Mouse (Mus musculus) testis, adult 2 months (tissue): Measurements from ENCODE around the gene Prkra. TPM values are rescaled to one million over a fixed set of nuclear protein-coding genes. Genes with fewer than 3 reads are reported as not detected.
A peak's percentile ranks its signal among the peaks of the same experiment; 100 is the strongest.

ENCODE experiments used
- H3K27ac ChIP-seq: fragments of 200-500 bp; 2 replicates; pipeline ENCODE4 v1.5.1; 2012; ENCODE audit warnings: low read depth, low read length; ENCODE audit not compliant: control insufficient read depth, insufficient read depth
- H3K27me3 ChIP-seq: fragments of 200-500 bp; 2 replicates; pipeline ENCODE4 v1.6.1; 2012; ENCODE audit warnings: mild to moderate bottlenecking, low read length, moderate library complexity; ENCODE audit not compliant: control insufficient read depth, insufficient read depth
- H3K36me3 ChIP-seq: fragments of 200-500 bp; 2 replicates; pipeline ENCODE4 v1.6.1; 2012; ENCODE audit warnings: mild to moderate bottlenecking, low read length; ENCODE audit not compliant: control insufficient read depth, insufficient read depth
- H3K4me1 ChIP-seq: fragments of 200-500 bp; 2 replicates; pipeline ENCODE4 v1.6.1; 2012; ENCODE audit warnings: low read length; ENCODE audit not compliant: control insufficient read depth, insufficient read depth
- H3K4me3 ChIP-seq: fragments of 200-500 bp; 2 replicates; pipeline ENCODE4 v1.5.1; 2012; ENCODE audit warnings: low read depth, mild to moderate bottlenecking, low read length, moderate library complexity, mixed read lengths; ENCODE audit not compliant: control insufficient read depth
- CTCF ChIP-seq: fragments of 200-500 bp; IDR thresholded peaks from 2 replicates; pipeline ENCODE4 v1.5.1; 2012; ENCODE audit warnings: low read depth, mild to moderate bottlenecking, inconsistent platforms, low read length, moderate library complexity; ENCODE audit not compliant: control insufficient read depth, insufficient read depth, insufficient replicate concordance
- POLR2A ChIP-seq: fragments of 200-500 bp; IDR thresholded peaks from 2 replicates; pipeline ENCODE4 v1.6.1; 2012; ENCODE audit warnings: low read depth, mild to moderate bottlenecking, inconsistent platforms, low read length, moderate library complexity; ENCODE audit not compliant: control insufficient read depth
- polyA plus RNA-seq: library from polyadenylated mRNA; depleted of rRNA; stranded (reverse); fragments of >200 nt; gene quantifications from 2 replicates; pipeline ENCODE4 v1.2.3, GENCODE M21; 2012

Gene Prkra
- polyA plus RNA-seq, 1 experiment, result 21.1 TPM

DNA sequence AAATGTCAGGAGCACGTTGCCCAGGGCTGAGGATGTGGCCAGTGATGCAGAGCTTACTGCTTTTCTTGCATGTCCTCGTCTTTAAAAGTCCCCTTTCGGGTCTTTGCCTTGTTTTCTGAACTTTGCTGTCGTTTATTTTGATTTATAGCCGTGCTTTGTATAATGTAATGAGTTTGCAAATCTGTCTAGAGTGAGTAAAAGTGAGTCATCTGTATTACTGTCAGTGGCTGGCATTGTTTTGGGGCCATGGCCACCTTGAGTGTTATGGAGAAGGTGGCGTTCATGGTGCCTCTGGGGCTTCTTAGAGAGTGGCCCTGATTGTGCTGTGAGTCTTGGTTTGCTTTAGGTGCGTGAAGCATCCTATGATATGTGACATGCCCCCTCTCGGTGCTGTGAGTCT, 34.5 kb upstream of the Prkra start:
- H3K4me1 ChIP-seq, result no peaks in the 10 kb centered on the region; the same call in 1 of the 2 replicates
- no peaks in the 10 kb centered on the region; the same call in 1 of the 2 replicates for H3K36me3 ChIP-seq
- TF ChIP-seq CTCF (no peak), POLR2A (no peak)
- no peak overlapping the region for H3K4me3 ChIP-seq
- H3K27ac ChIP-seq, result no peak overlapping the region
- no peaks in the 10 kb centered on the region; the same call in 1 of the 2 replicates for H3K27me3 ChIP-seq

DNA sequence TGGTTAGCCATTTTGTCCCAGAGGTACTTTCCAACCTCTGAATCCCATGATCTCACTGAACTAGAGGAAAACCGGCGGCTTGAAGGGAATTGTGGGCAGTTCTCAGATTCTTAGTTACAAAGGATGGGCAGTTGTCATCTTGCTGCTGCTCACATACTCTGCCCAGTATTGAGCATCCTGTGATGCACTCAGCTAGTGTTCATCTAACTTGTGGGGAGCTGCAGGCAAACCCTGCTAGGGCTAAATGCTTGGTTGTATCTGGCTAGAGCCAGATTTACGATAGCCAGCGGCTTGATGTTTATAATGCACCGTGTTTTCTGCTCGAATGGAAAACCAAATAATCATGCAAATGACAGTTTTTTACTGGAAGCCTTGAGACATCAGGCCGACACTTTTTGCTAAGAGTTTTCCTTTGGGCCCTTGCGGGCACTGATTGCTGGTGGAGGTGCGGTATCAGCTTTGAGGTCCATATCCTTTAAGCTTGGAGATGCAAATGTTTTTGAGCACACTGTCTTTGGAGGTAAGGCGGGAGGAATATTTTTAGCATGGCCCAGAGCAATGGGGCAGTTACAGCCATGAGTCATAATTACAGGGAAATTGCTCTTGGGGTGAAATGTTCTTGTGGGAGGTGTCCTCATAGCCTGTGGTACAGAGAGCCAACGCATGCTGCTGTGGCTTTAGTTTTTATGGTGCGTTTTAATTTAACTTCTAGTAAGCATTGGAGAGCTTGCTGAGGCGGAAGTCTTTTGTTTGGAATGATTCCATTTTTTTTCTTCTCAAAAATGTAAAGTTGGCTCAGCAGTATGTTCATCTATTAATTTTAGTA, 28.8 kb upstream of the Prkra start:
- Histone ChIP-seq H3K27me3 (no peaks in the 10 kb centered on the region), H3K36me3 (no peaks in the 10 kb centered on the region), H3K4me1 (peaks cover 11% of the 10 kb centered on the region), H3K4me3 (peak overlapping the region; percentile 93), H3K27ac (no peak overlapping the region)
- no peak for TF ChIP-seq CTCF
- no peak for TF ChIP-seq POLR2A

DNA sequence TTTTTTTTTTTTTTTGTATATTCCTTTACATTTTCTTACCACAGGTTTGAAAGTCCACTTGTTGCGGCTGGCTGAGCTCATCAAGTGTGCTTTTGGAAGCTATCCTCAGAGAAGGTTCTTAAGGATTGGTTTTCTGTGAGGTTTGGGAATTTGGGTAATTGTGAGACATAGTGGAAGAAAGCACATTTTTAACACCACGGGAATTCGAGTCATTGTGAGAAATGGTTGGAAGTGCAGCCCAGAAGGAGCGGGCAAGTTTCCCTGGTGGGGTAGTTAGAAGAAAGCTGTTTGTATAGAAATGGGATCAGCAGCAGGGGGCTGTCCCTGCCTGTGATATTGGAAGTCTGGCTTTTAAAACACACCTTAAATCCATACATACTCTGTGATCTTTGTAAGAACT, 28.1 kb upstream of the Prkra start:
- H3K27ac ChIP-seq, result no peak overlapping the region
- TF ChIP-seq CTCF, result no peak
- no peak for TF ChIP-seq POLR2A
- no peaks in the 10 kb centered on the region for H3K27me3 ChIP-seq
- peaks cover 11% of the 10 kb centered on the region for H3K4me1 ChIP-seq
- H3K36me3 ChIP-seq, result no peaks in the 10 kb centered on the region
- peak overlapping the region; percentile 93 for H3K4me3 ChIP-seq

DNA sequence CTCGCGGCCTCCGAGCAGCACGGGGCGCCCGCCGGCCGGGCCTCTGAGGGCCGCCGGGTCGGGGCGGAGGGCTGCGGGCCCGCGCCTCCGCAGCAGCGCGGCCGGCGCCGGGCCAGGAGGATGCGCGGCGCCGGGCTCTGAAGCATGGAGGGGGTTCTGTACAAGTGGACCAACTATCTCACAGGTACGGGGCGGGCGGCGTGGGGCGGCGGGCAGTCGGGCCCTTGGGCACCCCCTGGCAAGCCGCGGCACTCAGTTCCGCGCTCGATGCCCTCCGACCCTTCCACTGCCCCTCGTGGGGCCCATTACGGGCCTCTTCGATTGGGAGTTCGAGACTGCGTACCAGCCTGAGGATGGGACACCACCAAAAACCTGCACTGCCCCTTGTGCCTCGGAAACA, 27.6 kb upstream of the Prkra start:
- no peak for TF ChIP-seq CTCF
- no peak; the same call in 1 of the 2 replicates for TF ChIP-seq POLR2A
- H3K36me3 ChIP-seq, result no peaks in the 10 kb centered on the region
- no peaks in the 10 kb centered on the region for H3K27me3 ChIP-seq
- peak overlapping the region; percentile 93 for H3K4me3 ChIP-seq
- peak overlapping the region; percentile 95 for H3K27ac ChIP-seq
- H3K4me1 ChIP-seq, result peaks cover 11% of the 10 kb centered on the region

DNA sequence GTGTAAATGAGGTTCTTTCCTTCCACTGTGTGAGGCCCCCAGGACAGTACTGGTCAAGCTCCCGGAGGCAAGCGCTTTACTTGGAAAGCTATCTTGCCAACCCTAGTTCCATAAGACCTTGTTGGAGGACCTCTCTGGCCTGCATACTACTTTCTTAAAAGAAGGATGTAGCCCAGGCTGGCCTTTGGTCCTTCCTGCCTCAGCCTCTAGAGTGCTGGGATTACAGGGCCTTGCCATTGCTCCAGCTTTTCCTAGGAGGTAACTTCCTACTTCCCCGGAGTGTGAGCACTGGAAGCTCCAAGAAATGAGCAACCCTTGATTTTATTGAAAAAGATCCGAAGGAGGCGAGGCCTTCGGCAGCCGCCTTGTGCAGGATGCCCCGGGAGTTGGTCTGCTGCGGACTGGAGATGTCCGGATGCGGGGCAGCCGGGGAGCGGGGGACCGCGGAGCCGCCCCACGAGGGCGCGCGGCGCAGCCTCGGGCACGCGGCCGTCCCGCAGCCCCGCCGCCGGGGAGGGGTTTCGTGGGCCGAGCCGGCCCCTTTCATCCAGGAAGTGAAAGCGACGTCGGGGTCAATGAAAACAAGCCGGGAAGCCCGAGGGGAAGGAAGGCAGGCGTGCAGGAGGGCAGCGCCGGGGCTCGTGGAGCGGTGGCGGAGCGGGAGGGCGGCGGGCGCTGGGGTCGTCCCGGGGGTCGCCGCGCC, 27.1 kb upstream of the Prkra start, which contains the start of gene Plekha3:
Plekha3 (plus strand) TSS at position 557 of the 703 bp plus-strand sequence.
- peaks cover 11% of the 10 kb centered on the region for H3K4me1 ChIP-seq
- H3K27me3 ChIP-seq, result no peaks in the 10 kb centered on the region
- H3K27ac ChIP-seq, result peak within 1 kb of the TSS; percentile 95
- no peaks in the 10 kb centered on the region for H3K36me3 ChIP-seq
- peak within 1 kb of the TSS; percentile 93 for H3K4me3 ChIP-seq
- TF ChIP-seq CTCF (no peak), POLR2A (peak; percentile 76)

DNA sequence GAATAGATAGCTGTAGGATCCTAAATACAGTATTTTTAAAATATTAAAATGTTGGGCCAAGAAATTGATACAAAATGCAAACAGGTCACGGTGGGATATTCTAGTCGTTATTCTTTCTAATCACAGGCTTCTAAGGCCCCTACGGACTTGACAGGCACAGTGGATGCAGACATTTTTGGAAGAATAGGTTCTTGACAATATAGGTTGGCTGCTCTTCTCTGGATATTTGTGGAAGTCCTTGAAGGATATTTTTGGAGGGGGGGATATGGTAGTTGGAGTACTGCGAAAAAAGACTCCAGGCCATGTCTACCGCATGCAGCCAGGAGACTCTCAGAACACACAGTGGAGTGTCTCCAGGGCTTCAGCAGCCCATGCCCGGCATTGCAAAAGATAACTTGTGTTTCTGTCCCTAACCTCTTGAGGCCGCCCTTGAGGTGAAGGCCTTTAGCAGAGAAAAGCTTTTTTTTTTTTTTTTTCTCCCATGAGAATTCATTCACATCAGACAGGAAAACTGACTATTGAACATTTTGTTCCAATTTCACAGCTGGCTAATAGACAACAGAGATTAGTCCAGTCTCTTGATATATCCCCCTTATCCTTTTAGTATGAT, 25.8 kb upstream of the Prkra start:
- Histone ChIP-seq H3K36me3 (no peaks in the 10 kb centered on the region), H3K4me3 (peak overlapping the region; percentile 80), H3K4me1 (peaks cover 11% of the 10 kb centered on the region), H3K27ac (peak overlapping the region; percentile 99), H3K27me3 (no peaks in the 10 kb centered on the region)
- TF ChIP-seq CTCF, result no peak
- TF ChIP-seq POLR2A, result peak; percentile 18; the same call in 1 of the 2 replicates

DNA sequence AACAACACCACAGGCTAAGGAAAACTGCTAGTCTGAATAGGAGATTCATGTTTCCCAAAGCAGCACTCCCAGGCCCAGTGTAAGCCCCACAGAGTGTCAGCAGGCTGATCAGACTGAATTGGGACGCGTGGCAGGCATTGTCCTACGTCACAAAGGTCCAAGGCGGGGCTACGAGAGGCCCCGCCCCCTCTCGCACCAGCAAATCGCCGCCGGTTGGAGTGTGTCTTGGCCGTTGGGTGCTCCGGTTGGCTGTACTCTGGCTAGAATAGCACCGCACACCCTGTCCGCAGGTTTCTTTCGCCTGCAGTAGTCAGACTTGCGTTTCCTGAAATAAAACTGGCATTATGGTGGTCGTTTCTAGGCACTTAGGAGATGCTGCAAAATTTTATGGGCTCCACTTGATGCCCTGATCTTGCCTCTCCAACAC, 25.2 kb upstream of the Prkra start, which contains the start of gene Fkbp7:
Fkbp7 (minus strand) TSS at position 151 of the 427 bp plus-strand sequence.
- Histone ChIP-seq H3K36me3 (no peaks in the 10 kb centered on the region), H3K4me1 (peaks cover 11% of the 10 kb centered on the region), H3K27me3 (no peaks in the 10 kb centered on the region), H3K4me3 (peak within 1 kb of the TSS; percentile 80), H3K27ac (peak within 1 kb of the TSS; percentile 99)
- no peak for TF ChIP-seq CTCF
- TF ChIP-seq POLR2A, result peak; percentile 99
